Mouse (Mus musculus) gastrocnemius, postnatal 4 days (tissue): ENCODE results near the gene Klk1b5. TPM values are rescaled to one million over a fixed set of nuclear protein-coding genes. Genes with fewer than 3 reads are reported as not detected.
"Not testable (repeated sequence)": the region's sequence is repeated elsewhere in the genome, so short reads cannot be mapped to it uniquely, and the experiment has no call there.

ENCODE experiments used
- DNase-seq, 2 experiments: peaks; one replicate each; pipeline ENCODE4 v3.0.0; 2021 to 2022; ENCODE audit warnings: low spot score in 2 of 2, mixed read lengths in 2 of 2
- long read RNA-seq, 2 experiments: library from polyadenylated mRNA; stranded (forward); transcript quantifications; one replicate each; pipeline ENCODE4 v2.0.0; 2021
- total RNA-seq, 2 experiments: library from RNA; stranded (reverse); gene quantifications; 2 replicates each; pipeline ENCODE4 v1.2.3; 2021

Klk1b5 gene
- total RNA-seq = not detected
- long read RNA-seq, experiment 1 = 0 reads
- long read RNA-seq, experiment 2 = 0 reads

- DNase-seq = no peak
Observed at GRCm38 (mm10) chr7:44215645-44216044, at the start of gene Klk1b5. Gene Klk1b5 (plus strand): TSS chr7:44215945.

- no peak for DNase-seq
Observed at GRCm38 (mm10) chr7:44179299-44180045, 36.3 kb upstream of the Klk1b5 start.

GRCm38 (mm10) chr7:44186516-44186915 is 29.2 kb upstream of the Klk1b5 start:
- DNase-seq = not testable (repeated sequence)

- not testable (repeated sequence) for DNase-seq
Observed at GRCm38 (mm10) chr7:44187936-44188335, 27.8 kb upstream of the Klk1b5 start, which contains the start of gene Klk1b24. Gene Klk1b24 (plus strand): TSS chr7:44188236.

- DNase-seq = not testable (repeated sequence)
Observed at GRCm38 (mm10) chr7:44193466-44193865, 22.3 kb upstream of the Klk1b5 start.

- DNase-seq = no peak
Observed at GRCm38 (mm10) chr7:44197891-44198290, 17.9 kb upstream of the Klk1b5 start, which contains the start of gene Klk1b3. Gene Klk1b3 (plus strand): TSS chr7:44198191.

- DNase-seq = not testable (repeated sequence)
Observed at GRCm38 (mm10) chr7:44207135-44207534, 8.6 kb upstream of the Klk1b5 start, which contains the start of gene Klk1b4. Gene Klk1b4 (plus strand): TSS chr7:44207435.

GRCm38 (mm10) chr7:44208307-44208706 is 7.4 kb upstream of the Klk1b5 start:
- no peak for DNase-seq

- not testable (repeated sequence) for DNase-seq
Observed at GRCm38 (mm10) chr7:44221601-44222000, 5.9 kb downstream of the Klk1b5 start.

- DNase-seq = not testable (repeated sequence)
Observed at GRCm38 (mm10) chr7:44222335-44222734, 6.6 kb downstream of the Klk1b5 start.

GRCm38 (mm10) chr7:44225076-44225475 is 9.3 kb downstream of the Klk1b5 start, which contains the start of gene Klk1:
Gene Klk1 (plus strand): TSS chr7:44225360.
- DNase-seq = no peak

GRCm38 (mm10) chr7:44235909-44236308 is 20.2 kb downstream of the Klk1b5 start, which contains the start of gene Gm36864:
Gene Gm36864 (plus strand): TSS chr7:44236177.
- no peak for DNase-seq

- DNase-seq = no peak
Observed at GRCm38 (mm10) chr7:44239913-44240312, 24.2 kb downstream of the Klk1b5 start.

- DNase-seq = no peak
Observed at GRCm38 (mm10) chr7:44240712-44241111, 25.0 kb downstream of the Klk1b5 start.

GRCm38 (mm10) chr7:44241163-44241562 is 25.4 kb downstream of the Klk1b5 start:
- DNase-seq = no peak

GRCm38 (mm10) chr7:44244080-44244479 is 28.3 kb downstream of the Klk1b5 start:
- no peak for DNase-seq

- peak; percentile 86 to 92 for DNase-seq
Observed at GRCm38 (mm10) chr7:44246055-44246983, 30.6 kb downstream of the Klk1b5 start, which contains the start of the genes 1700028J19Rik and 2410002F23Rik. Gene 1700028J19Rik (minus strand): TSS chr7:44246695. Gene 2410002F23Rik (plus strand): TSS chr7:44246722.

GRCm38 (mm10) chr7:44246984-44247470 is 31.3 kb downstream of the Klk1b5 start:
- no peak for DNase-seq

GRCm38 (mm10) chr7:44247971-44248370 is 32.2 kb downstream of the Klk1b5 start:
- no peak for DNase-seq

- DNase-seq = no peak
Observed at GRCm38 (mm10) chr7:44249248-44249647, 33.5 kb downstream of the Klk1b5 start.

- DNase-seq = not testable (repeated sequence)
Observed at GRCm38 (mm10) chr7:44250732-44251275, 35.1 kb downstream of the Klk1b5 start.
